Mouse (Mus musculus): Measurements from ENCODE around the gene Aldh9a1. TPM values are rescaled to one million over a fixed set of nuclear protein-coding genes. Genes with fewer than 3 reads are reported as not detected.

Gene Aldh9a1
- total and polyA plus RNA-seq, 3 experiments, result 18.4 to 31.5 (median 20.4) TPM

GRCm38 (mm10) chr1:167368018-167368417 is 18.2 kb downstream of the Aldh9a1 start:
- TF ChIP-seq CTCF (IDR thresholded peaks at IDR 0.05) (no peak), POLR2A (IDR thresholded peaks at IDR 0.05; ENCODE audit: insufficient read depth, low read depth, low read length) (no peak), EP300 (IDR thresholded peaks at IDR 0.05; ENCODE audit: insufficient read depth, low read depth, low read length) (no peak)
- no peak overlapping the region for H3K27ac ChIP-seq
- no peaks in the 10 kb centered on the region for H3K79me2 ChIP-seq (replicated peaks; ENCODE audit: control insufficient read depth, insufficient read depth, low read length)
- 87% methylated on average over 4 of the region's 4 CpGs for WGBS
- H3K4me1 ChIP-seq (ENCODE audit: control insufficient read depth, insufficient read depth, low read length), result no peaks in the 10 kb centered on the region
- intact Hi-C loops (cut with DNase I), result no loop called here
- H3K4me3 ChIP-seq, result no peak overlapping the region
- H3K9ac ChIP-seq (ENCODE audit: low read depth, low read length), result no peak overlapping the region
- peaks cover 8% of the 10 kb centered on the region for H3K36me3 ChIP-seq (ENCODE audit: control insufficient read depth, insufficient read depth, low read length)
- no peak for DNase-seq
- no peaks in the 10 kb centered on the region for H3K27me3 ChIP-seq (ENCODE audit: control insufficient read depth, insufficient read depth, low read length)

- 67% methylated on average over 7 of the region's 7 CpGs for WGBS
- Histone ChIP-seq H3K79me2 (replicated peaks; ENCODE audit: control insufficient read depth, insufficient read depth, low read length) (no peaks in the 10 kb centered on the region), H3K36me3 (ENCODE audit: control insufficient read depth, insufficient read depth, low read length) (peaks cover 8% of the 10 kb centered on the region), H3K4me1 (ENCODE audit: control insufficient read depth, insufficient read depth, low read length) (no peaks in the 10 kb centered on the region), H3K9ac (ENCODE audit: low read depth, low read length) (no peak overlapping the region), H3K27me3 (ENCODE audit: control insufficient read depth, insufficient read depth, low read length) (no peaks in the 10 kb centered on the region), H3K27ac (no peak overlapping the region), H3K4me3 (no peak overlapping the region)
- TF ChIP-seq CTCF (IDR thresholded peaks at IDR 0.05) (no peak), EP300 (IDR thresholded peaks at IDR 0.05; ENCODE audit: insufficient read depth, low read depth, low read length) (no peak), POLR2A (IDR thresholded peaks at IDR 0.05; ENCODE audit: insufficient read depth, low read depth, low read length) (no peak)
- intact Hi-C loops (cut with DNase I), result no loop called here
- no peak for DNase-seq
These were observed 18.7 kb downstream of the Aldh9a1 start for GRCm38 (mm10) chr1:167368513-167368912.

- H3K4me3 ChIP-seq, result no peak overlapping the region
- no peaks in the 10 kb centered on the region for H3K79me2 ChIP-seq (replicated peaks; ENCODE audit: control insufficient read depth, insufficient read depth, low read length)
- intact Hi-C loops (cut with DNase I), result loop anchor here (1.0 kb wide), 1 partner anchor 24 kb away; no protein-coding TSS in a partner anchor
- 10% methylated on average over 7 of the region's 7 CpGs for WGBS
- DNase-seq, result peak; percentile 83 to 86
- H3K36me3 ChIP-seq (ENCODE audit: control insufficient read depth, insufficient read depth, low read length), result peaks cover 8% of the 10 kb centered on the region
- H3K27ac ChIP-seq, result no peak overlapping the region
- no peaks in the 10 kb centered on the region for H3K27me3 ChIP-seq (ENCODE audit: control insufficient read depth, insufficient read depth, low read length)
- no peak overlapping the region for H3K9ac ChIP-seq (ENCODE audit: low read depth, low read length)
- H3K4me1 ChIP-seq (ENCODE audit: control insufficient read depth, insufficient read depth, low read length), result no peaks in the 10 kb centered on the region
- TF ChIP-seq POLR2A (IDR thresholded peaks at IDR 0.05; ENCODE audit: insufficient read depth, low read depth, low read length) (no peak), EP300 (IDR thresholded peaks at IDR 0.05; ENCODE audit: insufficient read depth, low read depth, low read length) (peak; percentile 84; the same call in 1 of the 2 replicates), CTCF (IDR thresholded peaks at IDR 0.05) (no peak; the same call in 1 of the 2 replicates)
These were observed 20.1 kb downstream of the Aldh9a1 start for GRCm38 (mm10) chr1:167369905-167370304.

- DNase-seq, result no peak
- Histone ChIP-seq H3K4me1 (ENCODE audit: control insufficient read depth, insufficient read depth, low read length) (no peaks in the 10 kb centered on the region), H3K36me3 (ENCODE audit: control insufficient read depth, insufficient read depth, low read length) (no peaks in the 10 kb centered on the region), H3K4me3 (no peak overlapping the region), H3K27me3 (ENCODE audit: control insufficient read depth, insufficient read depth, low read length) (no peaks in the 10 kb centered on the region), H3K27ac (no peak overlapping the region), H3K9ac (ENCODE audit: low read depth, low read length) (no peak overlapping the region), H3K79me2 (replicated peaks; ENCODE audit: control insufficient read depth, insufficient read depth, low read length) (no peaks in the 10 kb centered on the region)
- WGBS, result 91% methylated on average over 7 of the region's 7 CpGs
- no peak for TF ChIP-seq EP300 (IDR thresholded peaks at IDR 0.05; ENCODE audit: insufficient read depth, low read depth, low read length)
- no peak for TF ChIP-seq POLR2A (IDR thresholded peaks at IDR 0.05; ENCODE audit: insufficient read depth, low read depth, low read length)
- no peak for TF ChIP-seq CTCF (IDR thresholded peaks at IDR 0.05)
- intact Hi-C loops (cut with DNase I), result no loop called here
These were observed 22.9 kb downstream of the Aldh9a1 start for GRCm38 (mm10) chr1:167372739-167373138.

GRCm38 (mm10) chr1:167374003-167374784 is 24.4 kb downstream of the Aldh9a1 start:
- no peak for TF ChIP-seq CTCF (IDR thresholded peaks at IDR 0.05)
- no peak for TF ChIP-seq EP300 (IDR thresholded peaks at IDR 0.05; ENCODE audit: insufficient read depth, low read depth, low read length)
- TF ChIP-seq POLR2A (IDR thresholded peaks at IDR 0.05; ENCODE audit: insufficient read depth, low read depth, low read length), result no peak
- H3K79me2 ChIP-seq (replicated peaks; ENCODE audit: control insufficient read depth, insufficient read depth, low read length), result no peaks in the 10 kb centered on the region
- no peaks in the 10 kb centered on the region for H3K36me3 ChIP-seq (ENCODE audit: control insufficient read depth, insufficient read depth, low read length)
- H3K4me3 ChIP-seq, result no peak overlapping the region
- H3K27me3 ChIP-seq (ENCODE audit: control insufficient read depth, insufficient read depth, low read length), result no peaks in the 10 kb centered on the region
- no peak overlapping the region for H3K9ac ChIP-seq (ENCODE audit: low read depth, low read length)
- 39% methylated on average over 15 of the region's 15 CpGs for WGBS
- H3K4me1 ChIP-seq (ENCODE audit: control insufficient read depth, insufficient read depth, low read length), result peaks cover 2% of the 10 kb centered on the region; the same call in 1 of the 2 replicates
- H3K27ac ChIP-seq, result no peak overlapping the region
- DNase-seq, result peak in 1 of 2 experiments; percentile 54
- intact Hi-C loops (cut with DNase I), result no loop called here

- TF ChIP-seq EP300 (IDR thresholded peaks at IDR 0.05; ENCODE audit: insufficient read depth, low read depth, low read length), result no peak
- no peak for TF ChIP-seq POLR2A (IDR thresholded peaks at IDR 0.05; ENCODE audit: insufficient read depth, low read depth, low read length)
- TF ChIP-seq CTCF (IDR thresholded peaks at IDR 0.05), result no peak
- 90% methylated on average over 2 of the region's 2 CpGs for WGBS
- DNase-seq, result no peak
- no peak overlapping the region for H3K9ac ChIP-seq (ENCODE audit: low read depth, low read length)
- intact Hi-C loops (cut with DNase I), result no loop called here
- no peaks in the 10 kb centered on the region for H3K79me2 ChIP-seq (replicated peaks; ENCODE audit: control insufficient read depth, insufficient read depth, low read length)
- H3K27me3 ChIP-seq (ENCODE audit: control insufficient read depth, insufficient read depth, low read length), result no peaks in the 10 kb centered on the region
- H3K36me3 ChIP-seq (ENCODE audit: control insufficient read depth, insufficient read depth, low read length), result no peaks in the 10 kb centered on the region
- peaks cover 4% of the 10 kb centered on the region for H3K4me1 ChIP-seq (ENCODE audit: control insufficient read depth, insufficient read depth, low read length)
- no peak overlapping the region for H3K4me3 ChIP-seq
- H3K27ac ChIP-seq, result no peak overlapping the region
These were observed 25.2 kb downstream of the Aldh9a1 start for GRCm38 (mm10) chr1:167374942-167375341.
